Mouse (Mus musculus) erythroblast, embryonic 14.5 days (primary cell): Measurements from ENCODE around the gene Gm9747. TPM values are rescaled to one million over a fixed set of nuclear protein-coding genes. Genes with fewer than 3 reads are reported as not detected.

Source experiments
- H3K27me3 ChIP-seq: 2 replicates; pipeline ENCODE4 v1.6.1; 2012; ENCODE audit warnings: inconsistent platforms; ENCODE audit not compliant: control insufficient read depth
- H3K36me3 ChIP-seq: 2 replicates; pipeline ENCODE4 v1.6.1; 2012; ENCODE audit warnings: mild to moderate bottlenecking, inconsistent platforms; ENCODE audit not compliant: control insufficient read depth
- H3K4me1 ChIP-seq: 2 replicates; pipeline ENCODE4 v1.6.1; 2012; ENCODE audit warnings: inconsistent platforms; ENCODE audit not compliant: control insufficient read depth
- H3K4me3 ChIP-seq: replicated peaks from 2 replicates; pipeline ENCODE3; 2012; ENCODE audit warnings: moderate library complexity, mild to moderate bottlenecking, inconsistent platforms
- H3K9me3 ChIP-seq: 2 replicates; pipeline ENCODE4 v1.6.1; 2012; ENCODE audit warnings: low read length, inconsistent platforms, mixed read lengths; ENCODE audit not compliant: control insufficient read depth
- GATA1 ChIP-seq: IDR thresholded peaks from 2 replicates; pipeline ENCODE4 v1.6.1; 2012; ENCODE audit warnings: low read length, inconsistent platforms, mixed read lengths
- TAL1 ChIP-seq: IDR thresholded peaks from 3 replicates; pipeline ENCODE4 v1.6.1; 2012; ENCODE audit warnings: low read length, inconsistent platforms, mixed read lengths
- polyA plus RNA-seq: library from polyadenylated mRNA; stranded (reverse); fragments of >175 nt; gene quantifications from 2 replicates; pipeline ENCODE4 v1.2.3, GENCODE M21; 2012

Gm9747 gene
- polyA plus RNA-seq, 1 experiment, result not detected

DNA sequence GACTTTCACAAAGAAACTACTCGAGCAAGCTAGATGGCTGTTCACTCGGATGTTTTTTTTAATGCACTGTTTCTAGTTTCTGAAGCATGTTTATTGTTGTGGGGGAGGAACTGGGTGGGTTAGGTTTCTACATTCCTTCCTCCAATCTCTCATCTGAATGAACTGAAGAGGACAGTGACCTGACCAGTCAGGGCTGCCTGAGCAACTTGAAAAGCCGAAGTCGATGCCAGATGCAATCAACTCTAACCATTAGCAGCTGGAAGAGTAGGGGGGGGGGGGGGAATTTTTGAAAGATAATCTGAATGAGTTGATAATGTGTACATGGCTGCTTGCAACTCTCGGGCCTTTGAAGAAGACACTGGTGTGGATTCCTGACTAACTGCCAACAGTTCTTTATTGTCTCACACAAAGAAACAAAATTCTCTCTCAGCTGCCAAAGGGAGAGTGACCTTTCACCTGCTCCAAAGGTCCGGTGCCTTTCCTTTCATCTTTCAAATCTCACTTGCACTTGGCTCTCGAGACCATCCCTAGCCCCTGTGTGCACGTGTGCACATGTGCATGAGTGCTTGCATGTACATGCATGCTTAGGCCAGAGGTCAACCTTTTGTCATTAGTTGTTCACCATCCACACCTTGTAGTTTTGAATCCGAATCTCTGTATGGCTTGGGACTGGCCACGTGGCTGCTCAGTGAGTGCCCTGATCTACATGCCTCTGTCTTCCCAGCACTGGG lies 14.5 kb downstream of the Gm9747 start:
- Histone ChIP-seq H3K4me3 (no peak overlapping the region), H3K27me3 (no peaks in the 10 kb centered on the region), H3K36me3 (no peaks in the 10 kb centered on the region), H3K4me1 (no peaks in the 10 kb centered on the region), H3K9me3 (no peaks in the 10 kb centered on the region)
- TF ChIP-seq TAL1, result no peak
- no peak for TF ChIP-seq GATA1

DNA sequence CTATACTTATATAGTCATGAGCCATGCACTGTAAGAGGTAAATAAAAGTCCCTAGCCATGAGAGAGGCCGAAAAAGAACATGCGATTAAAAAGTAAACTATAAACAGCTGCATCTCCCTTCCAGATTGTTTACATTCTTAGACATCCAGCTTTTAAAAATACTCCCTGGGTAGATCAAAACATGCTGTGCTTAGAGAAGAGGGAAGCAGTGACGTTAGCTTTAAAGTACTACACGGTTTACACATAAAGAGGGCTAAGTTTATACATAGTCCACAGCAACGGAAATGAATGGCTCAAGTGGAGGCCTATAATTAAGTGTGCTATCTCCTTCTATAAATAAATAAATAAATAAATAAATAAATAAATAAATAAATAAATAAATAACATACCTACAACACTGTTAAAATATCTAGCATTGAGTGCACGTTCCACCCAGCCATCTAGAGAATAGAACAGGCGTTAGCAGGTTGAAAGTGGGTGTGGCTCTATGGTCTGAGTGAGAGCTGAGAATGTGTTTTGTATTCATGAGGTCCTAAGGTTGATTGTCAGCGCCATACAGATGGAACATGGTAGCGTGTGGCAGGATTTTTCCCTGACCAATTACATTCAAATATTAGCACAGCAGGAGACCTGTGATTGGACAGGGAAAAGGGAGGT lies 21.0 kb downstream of the Gm9747 start:
- Histone ChIP-seq H3K27me3 (no peaks in the 10 kb centered on the region), H3K9me3 (no peaks in the 10 kb centered on the region), H3K36me3 (no peaks in the 10 kb centered on the region), H3K4me3 (no peak overlapping the region), H3K4me1 (no peaks in the 10 kb centered on the region)
- TF ChIP-seq GATA1 (no peak), TAL1 (no peak)

DNA sequence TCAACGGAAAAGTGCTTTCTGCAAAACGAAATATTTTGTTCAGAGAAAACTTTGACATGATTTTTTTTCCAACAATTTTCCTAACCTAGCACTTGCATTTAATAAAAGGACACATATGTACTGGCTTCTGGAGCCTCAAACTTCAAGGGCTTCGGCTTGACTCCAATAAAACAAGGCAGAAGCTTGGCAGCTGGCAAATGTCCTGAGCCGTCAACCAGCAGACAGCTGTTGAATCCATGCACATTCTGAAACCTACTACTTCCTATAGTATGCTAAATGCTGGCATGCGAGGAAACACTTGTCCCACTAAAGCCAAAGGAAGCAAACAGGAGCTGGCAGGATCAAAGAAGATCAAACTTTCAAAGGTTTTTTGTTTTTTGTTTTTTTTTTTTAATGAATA lies 24.5 kb downstream of the Gm9747 start:
- Histone ChIP-seq H3K4me1 (no peaks in the 10 kb centered on the region), H3K36me3 (no peaks in the 10 kb centered on the region), H3K27me3 (no peaks in the 10 kb centered on the region), H3K4me3 (no peak overlapping the region), H3K9me3 (no peaks in the 10 kb centered on the region)
- no peak for TF ChIP-seq TAL1
- TF ChIP-seq GATA1, result no peak

DNA sequence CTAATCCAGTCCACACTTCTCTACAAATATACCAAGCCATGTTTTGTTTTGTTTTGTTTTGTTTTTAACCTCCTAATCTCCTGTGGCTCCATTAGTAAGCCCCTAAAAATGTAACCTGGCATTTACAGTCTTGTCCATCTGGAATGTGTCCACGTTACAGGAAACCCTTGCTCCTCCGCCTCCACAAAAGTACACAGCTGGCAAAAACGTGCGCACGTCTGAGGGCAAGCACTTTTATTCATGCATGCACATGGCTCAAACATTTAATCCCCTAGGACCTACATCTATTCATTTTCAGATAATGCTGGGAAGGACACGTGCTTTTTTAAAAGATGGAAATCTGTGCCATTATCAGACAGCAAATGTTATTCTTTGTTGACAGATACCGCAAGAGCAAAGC lies 25.4 kb downstream of the Gm9747 start:
- Histone ChIP-seq H3K36me3 (no peaks in the 10 kb centered on the region), H3K27me3 (no peaks in the 10 kb centered on the region), H3K9me3 (no peaks in the 10 kb centered on the region), H3K4me1 (no peaks in the 10 kb centered on the region), H3K4me3 (no peak overlapping the region)
- TF ChIP-seq GATA1, result no peak
- TF ChIP-seq TAL1, result no peak

DNA sequence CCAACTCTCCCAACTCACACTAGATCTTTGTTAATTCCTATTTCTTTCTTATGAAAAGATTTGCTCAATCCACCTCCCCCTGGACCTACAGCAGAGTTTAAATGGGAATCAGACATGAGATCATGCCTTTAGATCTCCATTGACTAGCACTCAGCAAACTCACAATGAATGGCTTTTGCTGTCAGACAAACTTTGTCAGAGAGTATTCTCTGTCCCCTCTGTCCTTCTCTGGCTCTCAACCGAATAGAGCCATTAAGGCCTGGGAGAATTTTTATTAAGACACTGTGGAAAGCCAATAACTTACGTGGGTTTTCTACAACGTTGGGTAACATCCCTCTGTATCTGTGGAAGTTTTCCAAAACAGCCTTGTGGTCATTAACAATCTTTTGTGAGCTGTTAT lies 27.1 kb downstream of the Gm9747 start:
- H3K4me3 ChIP-seq, result no peak overlapping the region
- TF ChIP-seq TAL1 (no peak), GATA1 (no peak)

DNA sequence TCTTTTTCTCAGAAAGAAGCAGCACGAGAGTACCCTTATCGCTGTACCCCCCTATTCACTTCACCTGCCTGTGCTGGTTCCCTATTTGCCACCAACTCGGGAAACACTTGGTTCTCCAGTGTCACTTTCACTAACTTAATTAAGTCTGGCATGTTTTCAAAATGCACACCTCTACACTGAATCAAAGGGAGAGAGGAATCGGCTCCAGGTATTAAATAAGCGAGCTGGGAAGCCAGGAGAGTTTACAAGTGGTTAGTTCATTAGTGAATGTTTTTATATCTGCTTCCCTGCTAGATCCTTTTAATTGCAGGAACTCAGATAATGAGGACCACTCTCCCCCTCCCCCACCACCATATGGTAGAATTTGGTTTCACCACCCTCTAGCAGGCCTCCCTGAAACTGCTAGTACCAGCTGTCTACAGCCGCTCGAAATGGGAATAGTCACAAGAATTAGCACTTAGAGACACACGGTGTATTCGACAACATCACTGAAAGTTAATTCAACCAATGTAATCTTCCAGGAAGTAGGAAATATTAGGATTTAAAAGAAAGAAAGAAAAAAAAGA lies 28.2 kb downstream of the Gm9747 start:
- Histone ChIP-seq H3K36me3 (no peaks in the 10 kb centered on the region), H3K4me1 (no peaks in the 10 kb centered on the region), H3K9me3 (no peaks in the 10 kb centered on the region), H3K4me3 (no peak overlapping the region), H3K27me3 (no peaks in the 10 kb centered on the region)
- TF ChIP-seq TAL1 (no peak), GATA1 (no peak)

More for the DNA sequence above, 27.1 kb downstream of the Gm9747 start:
- no peaks in the 10 kb centered on the region for H3K4me1 ChIP-seq
- H3K9me3 ChIP-seq, result no peaks in the 10 kb centered on the region
- H3K27me3 ChIP-seq, result no peaks in the 10 kb centered on the region
- H3K36me3 ChIP-seq, result no peaks in the 10 kb centered on the region

DNA sequence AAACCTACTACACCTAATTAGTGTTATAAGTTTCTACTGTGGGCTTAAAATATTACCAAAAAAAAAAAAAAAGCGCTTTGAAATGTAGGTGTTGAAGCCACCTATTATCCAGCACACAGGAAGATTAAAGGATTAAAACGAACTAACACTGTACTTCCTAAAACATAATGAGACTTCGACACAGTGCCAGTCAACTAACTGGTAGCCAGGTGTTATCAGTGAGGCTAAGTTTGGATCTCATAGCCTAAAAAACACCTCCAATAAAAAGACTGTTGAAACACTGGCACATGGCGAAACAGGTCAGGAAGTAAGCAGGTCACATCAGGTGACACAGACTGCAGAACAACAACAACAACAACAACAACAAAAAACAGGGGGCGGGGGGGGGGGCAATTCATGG lies 28.7 kb downstream of the Gm9747 start:
- Histone ChIP-seq H3K4me1 (no peaks in the 10 kb centered on the region), H3K36me3 (no peaks in the 10 kb centered on the region), H3K27me3 (no peaks in the 10 kb centered on the region), H3K4me3 (no peak overlapping the region), H3K9me3 (no peaks in the 10 kb centered on the region)
- TF ChIP-seq GATA1, result no peak
- TF ChIP-seq TAL1, result no peak

DNA sequence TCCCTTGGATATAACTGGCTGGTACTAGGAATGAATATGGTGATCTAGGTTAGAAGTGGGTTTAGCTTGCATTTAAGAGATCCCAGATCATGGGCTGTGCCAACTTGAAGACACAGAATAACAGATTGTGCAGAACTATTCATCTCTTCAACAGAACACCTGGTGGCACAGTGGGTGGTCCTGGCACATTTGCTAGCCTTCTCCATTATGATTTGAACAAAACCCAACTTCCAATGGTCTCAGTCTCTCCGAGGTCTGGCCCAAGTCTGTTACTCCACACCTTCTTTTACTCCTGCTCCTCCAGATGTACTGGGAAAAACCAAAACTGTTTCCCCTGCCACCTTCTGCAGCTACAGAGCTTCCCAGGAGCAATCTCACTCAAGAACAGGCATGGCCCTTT lies 29.4 kb downstream of the Gm9747 start:
- Histone ChIP-seq H3K4me3 (no peak overlapping the region), H3K9me3 (no peaks in the 10 kb centered on the region), H3K27me3 (no peaks in the 10 kb centered on the region), H3K4me1 (no peaks in the 10 kb centered on the region), H3K36me3 (no peaks in the 10 kb centered on the region)
- TF ChIP-seq TAL1 (no peak), GATA1 (no peak)

DNA sequence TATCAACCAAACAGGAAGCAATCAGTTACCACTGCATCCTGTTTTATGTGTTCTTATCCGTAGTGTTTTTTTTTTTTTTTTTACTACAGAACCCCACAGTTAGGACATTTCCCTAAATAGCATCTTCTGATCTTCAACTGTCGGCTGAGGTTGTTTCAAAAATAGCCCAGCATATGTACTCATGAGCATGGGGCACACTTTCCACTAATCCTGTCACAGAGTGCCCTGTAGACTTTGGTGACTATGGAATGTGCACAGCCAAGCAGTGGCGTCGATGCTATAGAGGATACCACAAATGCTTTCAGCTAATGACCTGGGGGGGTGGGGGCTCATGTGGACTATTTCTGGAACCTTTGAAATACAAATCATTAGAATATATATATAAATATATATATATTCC lies 34.6 kb downstream of the Gm9747 start:
- no peaks in the 10 kb centered on the region for H3K4me1 ChIP-seq
- no peak overlapping the region for H3K4me3 ChIP-seq
- H3K9me3 ChIP-seq, result no peaks in the 10 kb centered on the region
- no peaks in the 10 kb centered on the region for H3K27me3 ChIP-seq
- no peaks in the 10 kb centered on the region for H3K36me3 ChIP-seq
- TF ChIP-seq GATA1 (no peak), TAL1 (no peak)
